Mouse (Mus musculus): Measurements from ENCODE around the gene Ovol3.
"Not testable (repeated sequence)": the region's sequence is repeated elsewhere in the genome, so short reads cannot be mapped to it uniquely, and the experiment has no call there.

Gene Ovol3

DNA sequence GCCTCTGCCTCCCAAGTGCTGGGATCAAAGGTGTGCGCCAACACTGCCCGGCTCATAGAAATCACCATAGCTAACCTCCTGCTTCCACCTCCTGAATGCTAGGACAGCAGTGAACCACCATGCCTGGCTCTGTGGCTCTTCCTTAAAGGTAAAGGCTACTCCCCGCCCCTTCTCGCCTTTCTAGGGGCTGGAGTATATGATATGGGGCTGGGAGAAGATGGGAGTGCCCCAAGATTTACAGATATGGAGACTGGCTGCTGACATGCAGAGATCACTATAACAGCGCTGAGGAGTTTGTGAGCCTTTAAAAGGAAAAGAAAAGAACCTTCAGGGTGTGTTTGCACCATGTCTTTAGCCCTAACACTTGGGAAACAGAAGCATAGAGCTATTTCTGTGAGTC, 13.3 kb downstream of the Ovol3 start:
- no peak for DNase-seq

DNA sequence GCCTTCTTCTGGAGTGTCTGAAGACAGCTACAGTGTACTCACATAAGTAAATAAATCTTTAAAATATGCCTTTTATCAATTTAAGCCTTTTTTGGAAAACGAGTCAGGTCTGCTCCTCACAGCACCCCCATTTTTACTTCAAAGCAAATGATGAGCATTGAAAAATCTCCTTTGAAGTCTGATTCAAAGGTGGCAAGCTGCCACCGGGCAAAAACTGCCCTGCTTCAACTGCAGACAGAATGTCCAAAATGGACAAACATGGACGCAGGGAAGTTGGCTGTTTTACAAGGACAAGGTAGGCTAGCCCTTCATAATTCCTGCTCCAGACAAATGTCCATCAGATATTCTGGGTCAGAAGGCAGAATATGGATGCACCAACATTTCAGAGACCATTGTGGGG, 14.1 kb downstream of the Ovol3 start:
- no peak for DNase-seq

GRCm38 (mm10) chr7:30220008-30220356, 15.5 kb downstream of the Ovol3 start:
- peak; percentile 49 for DNase-seq

GRCm38 (mm10) chr7:30219293-30220007, 16.1 kb downstream of the Ovol3 start:
- peak; percentile 79 for DNase-seq

- no peak for DNase-seq
These were observed 18.2 kb downstream of the Ovol3 start for GRCm38 (mm10) chr7:30217277-30217676.

- DNase-seq = peak; percentile 46
These were observed 18.8 kb downstream of the Ovol3 start for GRCm38 (mm10) chr7:30216723-30217151.

- DNase-seq = peak; percentile 65
These were observed 19.6 kb downstream of the Ovol3 start for GRCm38 (mm10) chr7:30215875-30216274.

- DNase-seq = no peak
These were observed 21.6 kb downstream of the Ovol3 start for GRCm38 (mm10) chr7:30213881-30214280.

- DNase-seq = no peak
These were observed 24.5 kb downstream of the Ovol3 start for GRCm38 (mm10) chr7:30211025-30211424.

DNA sequence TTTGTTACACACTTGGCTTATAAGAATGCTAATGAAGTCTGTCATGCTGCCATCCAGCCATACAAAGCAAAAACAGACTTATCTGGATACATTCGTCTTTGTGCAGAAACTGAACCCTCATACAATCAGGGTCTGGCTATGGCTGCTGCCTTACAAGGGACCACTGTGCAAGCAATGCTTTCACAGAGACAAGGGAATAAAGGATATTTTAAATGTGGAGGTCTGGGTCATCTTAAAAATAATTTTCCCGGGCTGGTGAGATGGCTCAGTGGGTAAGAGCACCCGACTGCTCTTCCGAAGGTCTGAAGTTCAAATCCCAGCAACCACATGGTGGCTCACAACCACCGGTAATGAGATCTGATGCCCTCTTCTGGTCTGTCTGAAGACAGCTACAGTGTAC, 29.2 kb downstream of the Ovol3 start:
- DNase-seq = not testable (repeated sequence)

- DNase-seq = no peak
These were observed 30.1 kb downstream of the Ovol3 start for GRCm38 (mm10) chr7:30205383-30205782.

DNA sequence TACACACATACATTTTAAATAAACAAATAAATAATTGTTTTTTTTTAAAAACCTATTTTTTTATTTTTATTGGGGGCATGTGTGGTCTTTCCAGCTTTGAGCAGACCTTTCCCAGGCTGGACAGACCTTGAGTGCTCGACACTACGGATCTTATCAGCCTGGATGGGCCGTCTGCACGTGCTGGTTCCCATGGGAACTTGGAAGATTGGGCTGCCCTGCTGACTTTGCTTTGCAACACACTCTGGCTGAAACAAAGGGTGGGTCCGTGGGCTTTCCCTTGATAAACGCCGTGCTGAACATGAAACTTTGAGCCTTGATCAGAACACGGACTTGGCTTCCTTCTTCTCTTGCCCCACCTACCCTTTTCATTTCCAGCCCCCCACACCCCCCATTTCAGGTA, 31.1 kb downstream of the Ovol3 start:
- no peak for DNase-seq

GRCm38 (mm10) chr7:30202895-30203690, 32.4 kb downstream of the Ovol3 start:
- no peak for DNase-seq

GRCm38 (mm10) chr7:30200661-30201060, 34.9 kb downstream of the Ovol3 start:
- DNase-seq = not testable (repeated sequence)

DNA sequence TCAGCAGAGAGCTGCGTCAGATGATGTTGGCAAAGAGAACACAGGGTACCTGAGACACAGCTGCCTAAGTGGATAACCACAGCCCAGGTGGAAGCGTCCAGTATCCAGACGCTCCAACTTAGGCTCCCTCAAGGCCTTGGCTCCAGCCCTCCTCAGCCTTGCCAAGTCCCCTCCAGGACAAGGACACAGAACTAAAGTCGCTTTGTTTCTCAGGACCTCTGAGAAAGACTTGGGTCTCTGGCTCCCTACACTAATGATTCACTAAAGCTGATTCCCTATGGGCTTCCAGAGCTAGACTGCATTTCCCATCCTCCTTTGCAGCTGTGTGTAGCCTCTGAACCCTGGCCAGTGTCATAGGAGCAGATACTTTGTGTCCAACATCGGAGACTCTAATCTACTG, 35.3 kb downstream of the Ovol3 start:
- no peak for DNase-seq

- no peak for DNase-seq
These were observed 35.9 kb downstream of the Ovol3 start for GRCm38 (mm10) chr7:30199498-30200139.

DNA sequence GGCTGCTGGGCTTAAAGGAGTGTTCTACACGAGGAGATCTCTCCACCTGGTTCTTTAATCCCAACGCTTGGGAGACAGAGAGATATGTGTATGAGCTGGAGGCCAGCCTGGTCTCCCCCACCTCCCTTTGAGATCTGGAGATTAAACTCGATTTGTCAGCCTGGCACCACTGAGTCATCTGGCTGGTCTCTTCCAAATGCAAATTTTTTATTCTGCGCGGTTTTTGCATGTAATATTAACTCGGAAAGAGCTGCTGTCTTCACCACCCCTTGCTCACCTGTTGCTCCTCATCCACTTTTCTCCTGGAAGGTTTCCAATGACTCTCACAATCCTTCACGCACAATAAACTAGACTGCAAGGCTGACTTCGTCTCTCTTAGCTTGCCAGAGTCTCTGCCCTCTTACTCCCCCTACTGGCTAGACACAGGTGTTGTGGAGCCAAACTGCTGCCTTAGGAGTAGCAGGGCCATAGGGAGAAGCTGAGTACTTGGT, 37.0 kb downstream of the Ovol3 start, which contains the start of gene Capns1:
Gene Capns1 (minus strand): TSS at position 331 of the 491 bp plus-strand sequence.
- DNase-seq = peak; percentile 47

GRCm38 (mm10) chr7:30197592-30198129, 37.9 kb downstream of the Ovol3 start:
- DNase-seq = no peak

- DNase-seq = no peak
These were observed 39.4 kb downstream of the Ovol3 start for GRCm38 (mm10) chr7:30196171-30196570.

GRCm38 (mm10) chr7:30195461-30195860, 40.1 kb downstream of the Ovol3 start:
- no peak for DNase-seq

DNA sequence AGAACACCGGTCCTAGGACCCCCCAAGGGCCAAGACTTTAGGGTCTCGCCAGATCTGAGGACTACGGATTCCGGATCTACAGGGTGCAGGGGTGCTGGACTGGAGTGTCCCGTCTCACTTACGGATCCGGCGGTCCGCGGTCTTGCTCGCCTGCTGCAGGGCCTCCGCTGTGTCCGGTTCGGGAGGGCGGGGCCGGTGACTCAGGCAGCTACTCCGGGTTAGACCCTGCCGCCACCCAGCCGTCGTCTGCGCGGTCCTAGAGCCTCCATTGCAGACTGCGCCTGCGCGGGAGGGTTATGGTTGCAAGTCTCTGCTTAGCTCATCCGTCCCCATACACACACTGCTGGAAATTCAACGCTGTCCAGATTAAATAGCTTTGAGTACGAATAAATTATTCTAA, 40.6 kb downstream of the Ovol3 start:
- peak; percentile 93 for DNase-seq

- no peak for DNase-seq
These were observed 41.3 kb downstream of the Ovol3 start for GRCm38 (mm10) chr7:30194101-30194831.

All from kidney, adult 11 months (tissue).